Mouse (Mus musculus): Measurements from ENCODE around the gene Paxbp1. TPM values are rescaled to one million over a fixed set of nuclear protein-coding genes. Genes with fewer than 3 reads are reported as not detected.

Gene Paxbp1
- polyA plus RNA-seq, 1 experiment, result 8.8 TPM

GRCm38 (mm10) chr16:91056043-91056821 is 11.9 kb upstream of the Paxbp1 start:
- H3K4me2 ChIP-seq (ENCODE audit: low read depth), result no peak overlapping the region
- TF ChIP-seq CEBPB (IDR thresholded peaks at IDR 0.05; ENCODE audit: insufficient read depth, poor library complexity, severe bottlenecking), result no peak
- no peak for TF ChIP-seq REST (IDR thresholded peaks at IDR 0.05; ENCODE audit: insufficient read depth, insufficient read length)
- no peak for TF ChIP-seq MYOD1 (IDR thresholded peaks at IDR 0.05; ENCODE audit: control insufficient read depth in 1 of 3, insufficient read length in 2 of 3, low read depth in 2 of 3)
- no peak for TF ChIP-seq TCF12 (IDR thresholded peaks at IDR 0.05; ENCODE audit: insufficient read depth, poor library complexity, severe bottlenecking)
- no peak for TF ChIP-seq USF1 (IDR thresholded peaks at IDR 0.05; ENCODE audit: low read depth)
- no peak for TF ChIP-seq MYOG (IDR thresholded peaks at IDR 0.05; ENCODE audit: control insufficient read depth in 1 of 3, insufficient read depth in 1 of 3, insufficient read length in 2 of 3, low read depth in 2 of 3)
- no peak for TF ChIP-seq POLR2AphosphoS2 (IDR thresholded peaks at IDR 0.05; ENCODE audit: insufficient read length, low read depth)
- no peak for TF ChIP-seq MAX (IDR thresholded peaks at IDR 0.05; ENCODE audit: low read depth)
- no peak for TF ChIP-seq E2F4 (IDR thresholded peaks at IDR 0.05; ENCODE audit: insufficient read depth)
- TF ChIP-seq TCF3 (IDR thresholded peaks at IDR 0.05; ENCODE audit: insufficient read length, low read depth), result no peak
- TF ChIP-seq POLR2A (IDR thresholded peaks at IDR 0.05; ENCODE audit: insufficient read length, low read depth), result no peak
- no peak for TF ChIP-seq SRF (IDR thresholded peaks at IDR 0.05; ENCODE audit: control insufficient read depth, insufficient read length, low read depth)
- no peak overlapping the region for H3ac ChIP-seq (ENCODE audit: control insufficient read depth, insufficient read length)
- no peaks in the 10 kb centered on the region for H3K36me3 ChIP-seq (ENCODE audit: control insufficient read depth, insufficient read depth)
- H3K79me2 ChIP-seq (ENCODE audit: control insufficient read depth, insufficient read depth), result no peaks in the 10 kb centered on the region
- H3K27me3 ChIP-seq (ENCODE audit: control insufficient read depth, insufficient read depth, insufficient read length), result peaks cover 39% of the 10 kb centered on the region
- H3K4me3 ChIP-seq, result no peak overlapping the region

- Histone ChIP-seq H3K27me3 (ENCODE audit: control insufficient read depth, insufficient read depth, insufficient read length) (peaks cover 44% of the 10 kb centered on the region), H3K4me3 (no peak overlapping the region), H3K4me2 (ENCODE audit: low read depth) (no peak overlapping the region), H3ac (ENCODE audit: control insufficient read depth, insufficient read length) (no peak overlapping the region), H3K36me3 (ENCODE audit: control insufficient read depth, insufficient read depth) (no peaks in the 10 kb centered on the region), H3K79me2 (ENCODE audit: control insufficient read depth, insufficient read depth) (no peaks in the 10 kb centered on the region)
- TF ChIP-seq REST (IDR thresholded peaks at IDR 0.05; ENCODE audit: insufficient read depth, insufficient read length), result no peak
- TF ChIP-seq SRF (IDR thresholded peaks at IDR 0.05; ENCODE audit: control insufficient read depth, insufficient read length, low read depth), result no peak
- TF ChIP-seq TCF12 (IDR thresholded peaks at IDR 0.05; ENCODE audit: insufficient read depth, poor library complexity, severe bottlenecking), result no peak
- no peak for TF ChIP-seq MYOG (IDR thresholded peaks at IDR 0.05; ENCODE audit: control insufficient read depth in 1 of 3, insufficient read depth in 1 of 3, insufficient read length in 2 of 3, low read depth in 2 of 3)
Measured at GRCm38 (mm10) chr16:91055150-91055549, 10.8 kb upstream of the Paxbp1 start.

- no peak for TF ChIP-seq TCF12 (IDR thresholded peaks at IDR 0.05; ENCODE audit: insufficient read depth, poor library complexity, severe bottlenecking)
- TF ChIP-seq CEBPB (IDR thresholded peaks at IDR 0.05; ENCODE audit: insufficient read depth, poor library complexity, severe bottlenecking), result no peak
- no peak for TF ChIP-seq POLR2AphosphoS2 (IDR thresholded peaks at IDR 0.05; ENCODE audit: insufficient read length, low read depth)
- TF ChIP-seq MYOG (IDR thresholded peaks at IDR 0.05; ENCODE audit: control insufficient read depth in 1 of 3, insufficient read depth in 1 of 3, insufficient read length in 2 of 3, low read depth in 2 of 3), result no peak
- no peak for TF ChIP-seq POLR2A (IDR thresholded peaks at IDR 0.05; ENCODE audit: insufficient read length, low read depth)
- TF ChIP-seq SRF (IDR thresholded peaks at IDR 0.05; ENCODE audit: control insufficient read depth, insufficient read length, low read depth), result no peak
- TF ChIP-seq TCF3 (IDR thresholded peaks at IDR 0.05; ENCODE audit: insufficient read length, low read depth), result no peak
- no peak for TF ChIP-seq USF1 (IDR thresholded peaks at IDR 0.05; ENCODE audit: low read depth)
- TF ChIP-seq E2F4 (IDR thresholded peaks at IDR 0.05; ENCODE audit: insufficient read depth), result no peak
- no peak for TF ChIP-seq MAX (IDR thresholded peaks at IDR 0.05; ENCODE audit: low read depth)
- no peak for TF ChIP-seq REST (IDR thresholded peaks at IDR 0.05; ENCODE audit: insufficient read depth, insufficient read length)
- no peak for TF ChIP-seq MYOD1 (IDR thresholded peaks at IDR 0.05; ENCODE audit: control insufficient read depth in 1 of 3, insufficient read length in 2 of 3, low read depth in 2 of 3)
- no peaks in the 10 kb centered on the region for H3K79me2 ChIP-seq (ENCODE audit: control insufficient read depth, insufficient read depth)
- H3K4me2 ChIP-seq (ENCODE audit: low read depth), result no peak overlapping the region
- peaks cover 49% of the 10 kb centered on the region for H3K27me3 ChIP-seq (ENCODE audit: control insufficient read depth, insufficient read depth, insufficient read length)
- no peak overlapping the region for H3ac ChIP-seq (ENCODE audit: control insufficient read depth, insufficient read length)
- H3K36me3 ChIP-seq (ENCODE audit: control insufficient read depth, insufficient read depth), result no peaks in the 10 kb centered on the region
- no peak overlapping the region for H3K4me3 ChIP-seq
Measured at GRCm38 (mm10) chr16:91053599-91053998, 9.3 kb upstream of the Paxbp1 start.

- peaks cover 21% of the 10 kb centered on the region for H3K27me3 ChIP-seq (ENCODE audit: control insufficient read depth, insufficient read depth, insufficient read length)
- no peak overlapping the region for H3K4me2 ChIP-seq (ENCODE audit: low read depth)
- peaks cover 5% of the 10 kb centered on the region for H3K36me3 ChIP-seq (ENCODE audit: control insufficient read depth, insufficient read depth)
- TF ChIP-seq REST (IDR thresholded peaks at IDR 0.05; ENCODE audit: insufficient read depth, insufficient read length) (no peak), CEBPB (IDR thresholded peaks at IDR 0.05; ENCODE audit: insufficient read depth, poor library complexity, severe bottlenecking) (no peak), POLR2A (IDR thresholded peaks at IDR 0.05; ENCODE audit: insufficient read length, low read depth) (no peak), SRF (IDR thresholded peaks at IDR 0.05; ENCODE audit: control insufficient read depth, insufficient read length, low read depth) (no peak), MYOD1 (IDR thresholded peaks at IDR 0.05; ENCODE audit: control insufficient read depth in 1 of 3, insufficient read length in 2 of 3, low read depth in 2 of 3) (no peak), MAX (IDR thresholded peaks at IDR 0.05; ENCODE audit: low read depth) (no peak), TCF12 (IDR thresholded peaks at IDR 0.05; ENCODE audit: insufficient read depth, poor library complexity, severe bottlenecking) (no peak), POLR2AphosphoS2 (IDR thresholded peaks at IDR 0.05; ENCODE audit: insufficient read length, low read depth) (no peak), MYOG (IDR thresholded peaks at IDR 0.05; ENCODE audit: control insufficient read depth in 1 of 3, insufficient read depth in 1 of 3, insufficient read length in 2 of 3, low read depth in 2 of 3) (no peak), TCF3 (IDR thresholded peaks at IDR 0.05; ENCODE audit: insufficient read length, low read depth) (no peak), E2F4 (IDR thresholded peaks at IDR 0.05; ENCODE audit: insufficient read depth) (no peak), USF1 (IDR thresholded peaks at IDR 0.05; ENCODE audit: low read depth) (no peak)
- H3K79me2 ChIP-seq (ENCODE audit: control insufficient read depth, insufficient read depth), result peaks cover 34% of the 10 kb centered on the region
- H3K4me3 ChIP-seq, result peak overlapping the region; percentile 93
- H3ac ChIP-seq (ENCODE audit: control insufficient read depth, insufficient read length), result no peak overlapping the region
Measured at GRCm38 (mm10) chr16:91045511-91045910, 1.2 kb upstream of the Paxbp1 start.
